Mouse (Mus musculus): ENCODE data around the gene Gm20388.
A peak's percentile ranks its signal among the peaks of the same experiment; 100 is the strongest.
"Not testable (repeated sequence)": the region's sequence is repeated elsewhere in the genome, so short reads cannot be mapped to it uniquely, and the experiment has no call there.

Gm20388 gene

DNA sequence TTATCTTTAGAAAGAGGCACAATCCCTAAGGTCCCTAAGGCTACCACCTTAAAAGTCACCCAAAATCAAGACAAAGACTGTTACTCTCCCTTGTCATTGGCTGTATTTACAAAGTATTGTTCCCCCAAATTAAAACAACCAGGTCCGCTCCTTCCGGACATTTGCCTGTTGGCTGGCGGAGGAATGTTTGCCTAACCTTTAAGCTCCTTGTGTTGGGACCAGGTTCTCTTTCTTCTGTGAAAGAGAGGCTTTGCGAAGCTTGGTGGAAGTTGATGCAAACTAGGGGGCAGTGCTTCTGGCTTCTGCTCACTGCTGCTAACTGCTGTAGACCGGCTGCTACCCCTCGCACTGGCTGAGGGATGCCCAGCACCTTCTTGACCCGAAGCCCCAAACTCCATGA lies 3898.0 kb downstream of the Gm20388 start:
- DNase-seq, result no peak

DNA sequence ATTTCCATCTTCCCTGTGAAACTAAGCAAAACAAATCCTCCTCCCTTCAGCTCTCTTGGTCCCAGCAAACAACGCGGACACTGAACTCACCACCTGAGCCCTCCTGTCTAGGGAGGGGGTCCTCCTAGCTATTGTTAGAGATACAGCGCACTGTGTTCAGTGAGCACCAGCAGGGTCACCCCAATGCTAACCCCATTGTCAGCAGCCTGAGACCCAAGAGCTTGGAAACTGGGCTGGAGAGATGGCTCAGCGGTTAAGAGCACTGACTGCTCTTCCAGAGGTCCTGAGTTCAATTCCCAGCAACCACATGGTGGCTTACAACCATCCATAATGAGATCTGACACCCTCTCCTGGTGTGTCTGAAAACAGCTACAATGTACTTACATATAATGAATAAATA lies 3898.7 kb downstream of the Gm20388 start:
- not testable (repeated sequence) for DNase-seq

DNA sequence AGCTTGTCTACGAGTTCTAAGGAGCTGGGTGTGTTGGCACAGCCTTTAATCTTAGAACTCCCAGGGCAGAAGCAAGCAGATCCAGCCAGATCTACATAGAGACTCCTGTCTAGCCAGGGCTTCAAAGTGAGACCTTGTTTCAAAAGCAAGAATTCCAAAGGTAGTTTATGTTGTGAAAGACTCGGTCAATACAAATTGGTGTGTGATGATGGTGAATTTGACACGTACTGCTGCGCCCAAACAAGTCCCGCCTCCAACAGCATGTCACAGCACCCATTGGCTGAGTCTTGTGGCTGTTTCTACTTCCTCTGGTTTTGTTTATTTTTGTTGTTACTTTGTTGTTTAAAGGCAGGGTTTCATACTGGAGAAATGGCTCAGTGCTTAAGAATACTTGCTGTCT lies 3901.6 kb downstream of the Gm20388 start:
- no peak for DNase-seq

DNA sequence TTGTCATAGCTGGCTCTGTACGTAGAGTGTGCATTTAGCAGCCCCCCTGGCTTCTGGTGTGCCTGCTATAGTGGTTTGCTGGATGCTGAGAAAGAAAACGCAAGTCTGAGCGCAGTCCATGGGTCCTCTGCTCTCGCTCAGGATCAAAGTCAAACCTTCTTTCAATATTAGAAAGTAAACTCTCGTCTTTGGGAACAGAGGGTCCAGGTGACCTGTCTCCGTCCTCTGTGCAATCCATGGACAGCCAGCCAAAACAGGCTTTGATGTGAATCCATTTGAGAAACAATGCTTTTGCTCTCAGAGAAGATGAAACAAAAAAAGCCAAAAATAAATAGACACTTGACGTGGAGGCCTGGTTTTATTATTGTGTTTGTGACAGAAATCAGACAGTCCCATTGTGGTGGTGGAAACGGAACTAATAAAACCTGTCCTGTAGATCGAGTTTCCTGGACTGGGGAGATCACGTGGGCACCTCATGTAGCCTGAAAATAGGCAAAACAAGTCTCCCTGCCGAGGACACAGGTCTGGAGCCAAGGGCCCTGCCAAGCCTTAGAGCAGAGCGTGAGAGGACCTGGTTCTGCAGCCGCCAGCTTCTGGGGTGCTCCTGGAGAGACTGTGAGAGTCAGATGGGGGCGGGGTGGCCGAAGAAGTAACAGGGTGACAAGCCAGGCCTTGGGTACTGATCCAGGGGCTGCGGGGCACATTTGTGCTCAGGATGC lies 3902.7 kb downstream of the Gm20388 start:
- DNase-seq, result no peak

DNA sequence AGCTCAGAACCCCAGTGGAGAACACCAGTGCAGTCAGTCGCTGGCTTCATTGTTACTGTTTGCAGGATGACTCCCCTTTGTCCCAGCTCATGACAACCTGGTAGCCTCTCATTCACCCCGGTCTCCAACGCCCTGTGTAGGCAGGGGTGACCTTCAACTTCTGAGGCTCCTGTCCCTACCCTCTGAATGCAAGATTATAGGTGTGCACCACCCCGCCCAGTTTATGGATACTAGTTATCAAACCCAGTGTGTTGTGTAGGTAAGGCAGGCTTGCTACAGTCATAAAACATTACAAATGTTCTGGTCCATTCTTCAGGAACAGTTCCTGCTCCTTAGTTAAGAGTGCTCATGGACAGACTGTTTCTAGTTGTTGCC lies 3903.2 kb downstream of the Gm20388 start:
- DNase-seq, result no peak

DNA sequence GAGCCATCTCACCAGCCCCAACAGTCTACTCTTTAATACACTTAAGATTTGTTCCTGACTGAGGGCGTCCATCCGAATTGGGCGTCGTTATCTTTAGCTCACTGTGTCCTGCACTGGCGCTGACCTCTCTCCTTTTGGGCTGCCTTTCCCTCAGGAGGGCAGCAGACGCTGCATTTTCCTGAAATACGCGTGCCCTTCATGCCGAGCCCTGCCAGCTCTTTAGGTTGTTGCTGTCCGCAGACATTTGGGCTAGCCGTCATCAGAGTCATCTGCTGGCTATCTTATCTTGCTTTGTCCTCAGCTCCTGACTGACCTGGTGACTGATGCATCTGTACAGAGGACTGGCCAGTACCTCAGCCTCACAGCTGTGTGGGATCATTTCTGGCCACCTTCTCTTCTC lies 3904.7 kb downstream of the Gm20388 start:
- no peak for DNase-seq

DNA sequence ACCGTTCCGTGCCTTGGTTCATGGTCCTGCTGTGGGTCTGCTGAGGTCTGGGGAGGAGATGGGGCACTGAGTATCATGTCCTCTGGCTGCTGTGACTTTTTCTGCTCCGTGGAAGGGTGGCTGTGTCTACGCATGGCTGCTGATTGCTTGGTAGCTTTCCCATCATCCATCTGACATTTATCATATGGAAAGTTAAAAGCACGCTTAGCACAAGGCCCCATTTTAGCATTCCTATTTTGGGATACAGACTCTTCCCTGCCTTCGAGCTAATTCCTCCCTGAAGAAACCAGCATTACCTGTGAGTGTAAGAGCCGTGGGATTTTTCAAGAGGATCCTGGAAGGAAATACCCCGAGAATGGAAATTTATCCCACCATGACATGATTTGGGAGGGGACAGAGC lies 3906.3 kb downstream of the Gm20388 start:
- DNase-seq, result no peak

DNA sequence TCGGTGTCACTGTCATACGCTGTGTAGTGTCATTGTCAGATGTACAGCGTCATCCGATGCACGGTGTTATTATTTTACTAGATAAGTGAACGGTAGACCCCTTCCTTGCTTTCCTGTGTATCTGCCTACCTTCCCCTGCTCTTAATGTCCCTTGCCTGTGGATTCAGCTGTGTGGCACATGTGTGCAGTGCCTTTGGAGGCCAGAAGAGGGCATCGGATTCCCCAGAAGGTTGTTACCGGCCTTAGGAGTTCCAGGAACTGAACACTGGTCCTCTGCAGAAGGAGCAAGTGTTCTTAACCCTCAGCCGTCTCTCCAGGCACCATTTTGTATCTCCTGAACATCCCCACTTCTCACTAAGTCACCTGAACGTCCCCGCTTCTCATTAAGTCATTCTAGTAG lies 3907.1 kb downstream of the Gm20388 start:
- no peak for DNase-seq

DNA sequence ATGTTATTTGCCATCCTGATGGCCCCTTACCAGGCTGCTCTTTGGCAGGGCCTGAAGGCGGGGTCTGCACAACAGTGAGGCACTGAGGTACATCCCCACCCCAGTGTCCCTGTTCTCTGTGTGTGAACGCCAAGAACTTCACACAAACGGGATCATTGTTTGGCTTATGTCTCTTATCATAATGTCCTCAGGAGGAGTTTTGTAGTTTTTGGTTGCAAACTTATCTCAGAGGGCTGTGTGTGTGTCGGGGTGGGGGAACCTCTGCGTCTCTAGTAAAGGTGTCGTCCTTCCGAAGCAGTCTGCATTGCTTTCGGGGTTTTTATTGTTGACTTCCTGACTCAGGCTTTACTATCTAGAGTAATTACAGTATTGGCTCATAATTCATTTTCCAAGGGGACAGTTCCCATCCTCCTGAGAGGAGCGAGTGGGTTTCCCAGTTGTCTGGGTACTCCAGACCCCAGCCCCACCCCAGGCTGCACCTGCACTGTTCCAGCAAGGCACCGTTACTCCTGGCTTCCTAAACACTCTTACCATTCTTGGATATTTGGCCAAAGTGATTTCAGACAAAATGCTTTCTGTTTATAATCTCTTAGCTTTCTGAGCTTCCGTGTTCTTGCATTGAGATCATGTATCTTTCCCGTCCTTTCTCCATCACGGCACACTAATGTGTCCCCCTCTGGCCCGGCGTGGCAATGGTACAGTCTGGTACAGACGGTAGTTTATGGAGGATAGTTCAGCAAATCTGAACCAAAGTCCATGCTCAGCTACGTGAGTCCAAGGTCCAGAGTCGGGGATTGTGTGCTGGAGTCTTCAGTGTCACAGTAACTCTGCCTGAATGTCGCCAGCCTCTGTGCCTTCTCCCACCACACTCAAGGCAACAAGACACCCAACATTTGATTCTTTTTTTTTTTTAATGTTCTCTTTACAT lies 3909.3 kb downstream of the Gm20388 start:
- DNase-seq, result no peak

DNA sequence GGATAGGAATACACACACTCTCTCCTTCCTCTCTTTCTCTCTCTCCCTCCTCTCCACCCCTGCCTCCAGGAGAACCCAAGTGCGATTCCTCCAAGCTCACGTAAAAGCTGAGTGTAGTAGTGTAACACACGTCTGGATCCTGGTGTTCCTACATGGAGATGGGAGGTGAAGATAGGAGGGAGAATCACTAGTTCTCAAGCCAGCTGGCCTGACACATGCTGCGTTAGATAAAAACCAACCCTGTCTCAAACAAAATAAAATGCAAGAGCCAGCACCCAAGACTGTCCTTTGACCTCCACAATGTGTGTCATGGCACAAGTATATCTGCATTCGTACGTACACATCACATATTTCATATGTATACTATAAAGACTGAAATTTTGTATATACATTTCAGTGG lies 3910.1 kb downstream of the Gm20388 start:
- DNase-seq, result no peak

DNA sequence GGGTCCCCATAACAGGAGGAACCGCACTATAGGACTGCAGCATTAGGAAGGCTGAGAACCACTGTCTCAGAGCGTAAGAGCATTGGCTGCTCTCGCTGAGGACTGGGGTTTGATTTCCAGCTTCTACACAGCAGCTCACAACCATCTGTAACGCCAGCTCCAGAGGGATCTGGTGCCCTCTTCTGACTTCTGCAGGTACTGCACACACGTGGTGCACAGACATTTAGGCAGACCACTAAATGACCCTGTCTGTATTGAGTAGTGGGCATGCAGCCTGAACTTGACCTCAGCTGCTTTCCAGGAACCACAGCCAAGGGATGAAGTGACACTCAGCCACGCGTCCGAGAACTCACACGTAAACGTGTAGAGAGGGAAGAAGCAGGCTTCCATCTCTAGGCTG lies 3912.5 kb downstream of the Gm20388 start:
- DNase-seq, result no peak

DNA sequence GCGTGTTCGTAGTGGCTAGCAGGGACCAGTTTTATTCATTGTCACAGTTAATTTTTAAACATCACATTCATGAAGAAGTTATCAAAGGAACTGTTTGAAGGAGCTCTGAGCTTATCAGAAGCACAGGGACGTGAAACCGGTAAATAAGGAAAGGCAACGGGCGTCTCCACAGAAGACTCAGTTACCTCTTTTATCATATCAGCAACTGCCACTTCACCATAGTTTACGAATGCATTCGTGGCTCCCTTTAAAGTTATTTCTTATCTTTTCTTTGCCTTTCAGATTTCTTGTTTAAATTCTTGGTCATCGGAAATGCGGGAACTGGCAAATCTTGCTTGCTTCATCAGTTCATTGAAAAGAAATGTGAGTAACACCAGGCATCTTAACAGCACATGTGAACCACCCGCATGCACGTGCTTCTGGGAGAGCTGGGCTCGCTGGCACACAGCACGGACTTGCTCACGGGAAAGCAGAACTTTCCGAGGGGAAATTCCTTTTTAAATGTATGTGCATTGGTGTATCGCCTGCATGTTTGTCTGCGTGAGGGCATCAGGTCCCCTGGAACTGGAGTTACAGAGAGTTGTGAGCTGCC lies 3913.0 kb downstream of the Gm20388 start:
- no peak for DNase-seq

DNA sequence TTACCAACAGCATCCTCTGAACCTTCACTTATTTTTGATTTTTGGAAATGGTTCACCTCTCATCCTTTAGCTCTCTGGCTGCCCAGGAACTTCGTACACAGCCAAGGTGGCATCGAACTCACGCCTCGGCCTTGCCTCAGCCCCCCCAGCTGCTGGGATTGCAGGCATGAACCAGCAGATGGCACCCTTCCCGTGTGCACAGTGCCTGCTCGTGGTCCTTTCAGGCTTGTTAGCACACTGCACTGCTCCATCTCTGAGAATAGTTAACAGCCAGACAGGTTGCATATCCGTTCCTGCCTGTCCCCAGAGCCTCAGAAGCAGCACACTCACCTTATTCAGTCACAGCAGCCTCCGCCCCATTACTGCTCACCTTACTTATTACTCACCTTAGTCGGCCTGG lies 3915.4 kb downstream of the Gm20388 start:
- DNase-seq, result no peak

DNA sequence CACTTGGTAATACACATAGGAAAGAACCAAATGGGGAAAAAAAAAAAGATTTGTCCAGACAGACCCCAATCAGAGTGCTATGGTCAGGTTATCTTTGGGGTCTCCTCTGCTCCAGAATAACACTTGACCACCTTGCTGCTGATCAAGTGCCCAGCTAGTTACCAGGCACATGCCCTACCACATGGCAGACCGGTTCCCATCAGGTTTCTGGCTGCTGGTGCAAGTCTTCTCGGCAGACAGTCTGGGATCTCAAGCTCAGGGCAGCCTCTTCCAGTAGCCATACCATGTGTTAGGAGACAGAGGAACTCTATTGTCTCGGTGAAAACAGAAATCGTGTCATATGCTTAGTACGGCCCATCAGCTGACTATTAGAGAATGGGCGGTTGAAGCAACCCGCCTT lies 3916.1 kb downstream of the Gm20388 start:
- DNase-seq, result no peak

DNA sequence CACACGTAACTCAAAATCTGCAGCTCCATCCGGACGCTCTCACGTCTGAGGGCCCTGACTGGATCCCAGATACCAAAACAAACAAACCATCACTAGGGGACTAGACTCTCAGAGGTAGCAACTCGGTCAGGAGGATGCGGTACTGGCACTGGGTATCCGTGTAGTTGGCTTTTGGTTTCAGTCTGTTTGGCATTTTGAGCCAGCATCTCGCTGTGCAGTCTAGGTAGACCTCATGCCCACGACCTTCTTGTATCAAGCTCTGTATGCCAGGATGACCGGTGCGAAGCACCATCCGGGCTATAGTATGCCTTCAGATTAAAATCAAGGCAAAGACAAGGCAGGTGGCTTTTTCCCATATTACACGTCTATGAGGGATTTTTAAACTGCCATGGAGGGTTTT lies 3916.9 kb downstream of the Gm20388 start:
- no peak for DNase-seq

DNA sequence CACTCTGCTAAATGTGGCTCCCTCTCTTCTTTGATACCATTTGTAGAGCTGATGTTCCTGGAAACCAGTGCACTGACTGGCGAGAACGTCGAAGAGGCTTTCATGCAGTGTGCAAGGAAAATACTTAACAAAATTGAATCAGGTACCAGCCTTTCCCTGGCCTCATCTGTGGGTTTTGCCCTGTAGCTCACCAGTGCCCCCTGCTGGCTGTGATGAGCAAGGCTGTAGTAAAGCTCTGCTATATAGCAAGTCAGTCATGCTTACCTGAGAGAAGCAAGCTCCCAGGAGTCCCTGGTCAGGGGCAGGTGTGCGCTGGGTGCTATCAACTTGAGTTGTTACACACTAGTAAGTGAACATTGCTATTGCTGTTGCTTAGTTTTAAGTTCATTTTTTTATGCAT lies 3922.1 kb downstream of the Gm20388 start:
- peak; percentile 42 to 63 for DNase-seq

DNA sequence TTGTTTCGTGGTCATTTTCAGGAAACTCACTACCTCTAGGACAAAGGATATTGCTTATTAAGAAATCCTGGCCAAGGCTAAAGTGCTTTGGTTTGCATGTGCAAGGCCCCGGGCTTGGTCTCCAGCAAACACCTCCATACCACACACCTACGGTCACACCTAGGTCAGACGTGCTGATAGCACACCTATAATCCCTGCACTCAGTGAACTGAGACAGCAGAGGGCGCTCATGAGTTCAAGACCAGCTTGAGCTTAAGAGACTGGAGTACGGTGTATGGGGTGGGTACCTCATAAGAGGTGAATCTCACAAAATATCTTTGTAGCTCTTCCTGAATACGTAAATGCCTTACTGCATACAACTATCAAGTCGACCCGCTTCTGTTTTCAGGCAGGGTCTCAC lies 3924.8 kb downstream of the Gm20388 start:
- peak in 1 of 2 experiments; percentile 57 for DNase-seq

DNA sequence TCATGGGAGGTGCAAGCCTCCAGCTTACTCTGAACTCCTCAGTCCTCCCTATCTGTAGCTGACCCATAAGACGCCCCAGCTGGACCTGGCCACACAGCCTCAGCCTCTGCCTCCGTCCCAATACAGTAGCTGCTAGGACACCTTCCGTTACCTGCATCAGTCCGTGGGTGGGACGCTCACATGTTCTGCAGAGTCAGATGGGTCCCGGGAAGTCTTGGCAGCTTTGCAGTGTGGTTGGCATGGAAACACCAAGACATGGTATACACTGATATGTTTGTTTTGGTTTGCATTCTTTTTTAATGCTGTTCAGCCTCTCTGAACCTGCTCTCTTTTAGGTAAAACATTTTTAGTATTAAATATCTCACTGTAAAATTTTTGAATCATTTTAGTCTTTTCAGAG lies 3925.7 kb downstream of the Gm20388 start:
- DNase-seq, result no peak

DNA sequence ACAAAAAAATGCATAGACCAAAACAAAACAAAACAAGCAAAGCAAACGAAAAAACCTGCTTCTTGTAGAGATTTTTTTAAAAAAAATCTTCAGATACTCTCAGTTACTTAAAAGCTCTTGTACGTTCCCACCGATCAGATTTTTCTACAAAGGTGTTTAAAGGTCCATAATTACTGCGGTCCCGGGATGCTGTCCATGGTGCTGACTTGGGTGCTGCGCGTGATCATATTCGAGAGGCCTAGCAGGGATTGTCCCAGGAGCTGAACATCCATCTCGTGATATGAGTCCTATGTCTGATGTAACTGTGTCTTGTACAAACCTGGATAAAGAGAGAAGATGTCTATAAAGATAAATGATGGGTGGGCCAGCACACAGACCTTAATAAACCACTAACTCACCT lies 3927.9 kb downstream of the Gm20388 start:
- DNase-seq, result no peak

DNA sequence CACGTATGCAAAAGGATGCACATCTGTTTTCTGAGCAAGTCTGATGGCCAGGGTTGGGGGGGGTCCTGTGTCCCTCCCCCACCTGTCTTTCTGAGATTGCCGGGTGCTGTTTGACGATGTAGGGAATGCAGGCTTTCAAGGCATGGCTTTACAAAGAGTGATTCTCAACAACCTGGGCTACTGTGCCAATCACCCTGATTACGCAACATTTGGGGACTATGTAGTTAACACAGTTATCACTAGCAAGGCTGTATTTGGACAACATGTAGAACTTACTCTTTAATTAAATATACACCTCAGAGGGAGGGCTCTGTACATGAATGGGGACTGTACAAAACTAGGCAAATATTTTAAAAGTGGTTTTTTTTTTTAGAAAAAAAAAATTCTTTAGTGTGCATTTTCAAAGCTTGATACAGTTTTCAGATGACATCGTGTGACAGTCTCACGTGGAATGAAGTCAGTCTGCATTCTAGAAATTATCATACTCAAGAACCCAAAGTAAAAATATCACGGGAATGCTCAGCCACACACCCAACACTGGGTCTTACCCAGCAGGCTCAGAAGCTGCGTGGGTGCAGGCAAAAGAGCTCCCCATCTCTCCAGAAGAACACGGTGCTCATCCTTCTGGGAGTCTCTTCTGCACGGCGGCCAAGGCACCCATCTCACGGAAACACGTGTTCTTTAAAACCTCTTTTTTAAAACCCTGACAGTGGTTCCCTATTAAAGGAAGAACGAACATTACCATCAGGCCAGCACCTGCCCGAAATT lies 3930.1 kb downstream of the Gm20388 start:
- no peak for DNase-seq

DNA sequence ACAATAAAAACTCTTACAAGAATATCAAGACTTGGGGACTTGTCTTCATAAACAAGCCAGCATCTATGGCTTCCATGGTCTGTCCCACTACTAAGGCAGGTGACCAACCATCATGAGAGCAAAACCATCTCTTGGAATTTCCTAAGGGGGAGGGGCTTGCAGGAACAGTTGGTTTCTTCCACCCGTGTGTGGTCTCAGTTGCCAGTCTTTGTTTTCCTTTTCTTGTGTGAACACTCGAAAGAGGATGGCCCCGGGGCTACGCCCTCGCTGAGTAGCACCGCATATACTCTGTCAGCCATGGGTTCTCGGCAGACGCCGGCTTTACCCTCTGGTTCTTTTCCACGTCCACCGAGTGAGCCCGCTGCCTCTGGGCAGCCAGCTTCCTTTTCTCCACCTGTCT lies 3931.4 kb downstream of the Gm20388 start:
- DNase-seq, result no peak

DNA sequence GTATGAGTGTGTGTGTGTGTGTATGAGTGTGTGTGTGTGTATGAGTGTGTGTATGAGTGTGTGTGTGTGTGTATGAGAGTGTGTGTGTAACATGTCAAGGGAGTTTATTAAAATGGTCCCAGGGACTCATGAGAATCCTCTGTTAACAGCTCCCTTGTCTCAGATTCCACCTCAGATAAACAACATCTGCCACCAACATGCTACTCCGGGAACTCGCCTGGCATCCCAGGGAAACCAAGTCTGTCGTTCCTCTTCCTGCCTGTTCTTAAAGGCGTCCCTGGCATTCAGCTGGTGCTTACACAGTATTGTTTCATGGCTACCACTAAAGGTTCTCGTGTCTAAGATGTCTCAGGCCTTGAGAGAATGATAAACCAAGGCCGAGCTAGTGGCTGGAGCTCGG lies 3933.7 kb downstream of the Gm20388 start:
- no peak for DNase-seq

DNA sequence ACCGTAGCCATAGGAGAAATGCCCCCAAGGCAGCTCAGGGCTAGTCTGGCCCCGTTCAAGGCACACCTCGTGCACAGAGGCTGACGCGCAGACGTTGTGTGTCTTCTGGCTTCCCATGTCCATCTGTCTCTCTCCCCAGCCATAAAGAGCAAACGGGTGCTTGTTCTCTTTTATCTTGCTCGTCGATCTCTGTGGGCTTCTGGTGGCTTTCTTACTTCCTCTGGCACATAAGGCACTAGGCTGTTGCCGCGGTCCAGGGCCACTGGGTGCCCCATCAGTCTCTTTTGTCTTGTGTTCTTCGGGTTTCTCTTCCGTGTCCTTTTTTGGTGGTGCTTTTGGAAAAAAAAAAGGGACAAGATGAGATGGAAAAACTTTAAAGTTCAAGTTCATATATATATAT lies 3934.5 kb downstream of the Gm20388 start:
- DNase-seq, result no peak
